Mouse (Mus musculus) adrenal gland (tissue): ENCODE data around the gene AA467197.

Experiments
- intact Hi-C: fragments of 180-260 bp; cut with DNase I; formaldehyde crosslinking; loops from one replicate; pipeline ENCODE4 v1.15.1; 2025

The AA467197 gene

DNA sequence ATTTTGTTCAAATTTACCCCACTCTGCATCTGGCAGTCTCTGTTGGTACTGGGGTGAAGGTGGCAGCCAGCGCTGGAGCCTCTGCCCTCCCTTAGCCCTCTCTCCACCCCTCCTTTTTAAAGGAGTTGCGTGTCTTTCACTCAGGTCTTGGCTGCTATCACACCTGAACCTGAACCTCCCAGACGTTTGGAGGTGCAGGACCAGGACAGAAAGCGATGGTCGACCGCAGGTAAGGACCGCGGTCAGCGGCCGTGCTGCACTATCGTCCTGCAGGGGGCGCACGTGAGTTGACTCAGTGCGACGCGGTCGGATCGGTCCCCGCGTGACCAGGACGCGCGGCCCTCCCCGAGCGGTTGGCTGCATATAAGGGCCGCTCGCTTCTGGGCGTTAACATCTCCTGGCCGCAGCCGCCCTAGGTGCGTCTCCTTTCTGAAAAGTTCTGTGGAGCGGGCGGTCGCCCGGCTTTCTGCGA is 776 bp downstream of the AA467197 start:
- intact Hi-C loops, result loop anchor here (1.0 to 10.0 kb wide), 2 partner anchors 31 to 117 kb away; no protein-coding TSS in a partner anchor

DNA sequence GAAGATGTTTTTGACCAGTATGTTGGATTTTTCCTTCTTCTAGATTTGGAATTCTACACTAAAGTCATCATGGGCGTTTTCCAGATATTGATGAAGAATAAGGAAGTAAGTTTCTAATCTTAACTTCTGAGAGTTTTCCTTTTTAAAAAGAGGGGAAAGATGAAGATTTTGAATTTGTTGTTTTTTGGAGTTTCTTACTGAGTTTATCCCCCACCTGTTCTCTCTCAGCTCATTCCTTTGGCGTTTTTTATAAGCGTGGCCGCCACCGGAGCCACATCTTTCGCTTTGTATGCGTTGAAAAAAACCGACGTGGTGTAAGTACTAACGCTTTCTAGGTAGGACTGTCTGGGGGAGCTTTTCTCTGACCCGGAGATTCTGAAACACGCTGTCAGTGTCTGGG is 1.2 kb downstream of the AA467197 start:
- intact Hi-C loops, result loop anchor here (10.0 kb wide), 1 partner anchor 117 kb away; no protein-coding TSS in a partner anchor

DNA sequence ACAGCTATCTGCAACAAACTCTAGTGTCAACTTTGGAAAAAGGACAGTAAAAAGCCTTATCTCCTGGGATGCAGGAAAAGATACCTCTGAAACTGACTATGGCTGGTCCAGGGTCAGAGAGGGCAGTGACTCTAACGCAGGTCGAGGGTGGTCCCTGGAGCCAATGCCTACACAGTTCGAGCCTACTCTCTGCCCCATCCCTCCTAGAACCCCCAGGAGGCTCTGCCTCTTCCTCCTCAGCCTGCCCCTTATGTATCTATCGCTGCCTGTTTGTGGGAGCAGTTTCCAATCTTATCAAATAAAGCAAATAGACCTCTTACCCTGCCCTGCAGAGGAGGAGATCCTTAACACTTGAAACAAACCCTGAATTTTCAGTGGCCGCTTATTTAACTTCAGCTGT is 1.9 kb downstream of the AA467197 start:
- intact Hi-C loops, result loop anchor here (10.0 kb wide), 1 partner anchor 116 kb away; no protein-coding TSS in a partner anchor

DNA sequence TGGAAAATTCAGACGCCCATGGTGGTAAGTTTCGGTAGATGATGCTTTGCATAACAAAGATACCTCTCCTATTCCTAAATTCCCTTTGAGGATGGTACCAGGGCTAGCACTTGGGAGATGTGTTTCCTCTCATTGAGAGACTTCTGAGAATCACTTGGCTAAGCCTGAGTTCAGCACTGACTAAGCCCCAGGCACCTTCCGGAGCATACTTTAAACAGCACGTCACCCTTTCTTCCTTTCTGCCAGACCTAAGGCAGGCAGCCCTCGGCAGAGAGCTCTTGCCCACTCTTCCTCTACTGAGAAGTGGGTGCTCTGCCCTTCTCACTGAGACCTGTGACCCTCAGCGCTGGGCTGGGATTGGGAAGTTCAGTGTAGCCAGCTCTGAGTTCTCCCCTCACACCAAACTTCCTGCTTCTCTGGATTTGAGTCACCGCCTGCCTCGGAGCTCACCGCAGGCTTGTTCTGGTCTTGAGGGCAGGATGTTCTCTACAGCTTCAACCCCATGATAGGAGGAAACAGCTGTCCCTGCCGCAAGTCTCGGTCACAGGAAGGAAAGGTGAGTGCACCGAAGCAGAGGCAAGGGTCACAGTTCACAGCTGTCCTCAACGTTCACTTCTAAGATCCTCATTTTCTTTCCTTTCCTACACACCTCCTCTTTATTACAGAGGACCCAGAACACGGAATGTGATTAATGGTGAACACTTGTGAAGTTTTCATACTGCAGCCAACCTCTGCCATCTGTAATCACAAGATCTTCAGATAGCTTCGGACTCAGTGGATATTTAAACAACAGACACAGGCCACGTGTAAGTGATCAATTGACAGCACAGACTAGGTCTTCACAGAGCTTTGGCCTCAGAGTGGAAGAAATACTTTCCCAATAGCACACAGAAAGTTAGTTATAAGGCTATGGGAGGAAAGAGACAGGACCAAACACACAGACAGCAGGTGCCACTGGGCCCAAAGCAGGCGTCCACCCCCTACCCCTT is 15.6 kb downstream of the AA467197 start:
- intact Hi-C loops, result no loop called here

DNA sequence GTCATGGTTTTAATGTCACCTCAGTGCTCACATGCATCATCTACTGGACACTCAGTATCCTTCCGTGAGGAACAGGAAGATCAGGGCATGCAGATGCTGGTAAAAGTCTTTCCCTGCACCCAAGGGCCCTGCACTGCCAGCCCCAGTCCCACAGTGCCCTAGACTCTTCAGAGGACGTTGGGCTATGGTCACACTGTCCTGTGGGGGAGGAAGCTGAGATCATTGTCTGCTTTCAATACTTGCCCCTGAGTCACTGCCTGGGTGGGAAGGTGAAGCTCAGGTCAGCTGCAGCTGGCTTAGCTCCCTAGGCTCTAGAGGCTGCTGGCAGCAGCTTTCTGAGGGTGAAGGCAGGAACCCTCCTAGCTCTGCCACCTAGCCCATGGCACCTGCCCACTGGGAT is 19.3 kb downstream of the AA467197 start:
- intact Hi-C loops, result no loop called here

DNA sequence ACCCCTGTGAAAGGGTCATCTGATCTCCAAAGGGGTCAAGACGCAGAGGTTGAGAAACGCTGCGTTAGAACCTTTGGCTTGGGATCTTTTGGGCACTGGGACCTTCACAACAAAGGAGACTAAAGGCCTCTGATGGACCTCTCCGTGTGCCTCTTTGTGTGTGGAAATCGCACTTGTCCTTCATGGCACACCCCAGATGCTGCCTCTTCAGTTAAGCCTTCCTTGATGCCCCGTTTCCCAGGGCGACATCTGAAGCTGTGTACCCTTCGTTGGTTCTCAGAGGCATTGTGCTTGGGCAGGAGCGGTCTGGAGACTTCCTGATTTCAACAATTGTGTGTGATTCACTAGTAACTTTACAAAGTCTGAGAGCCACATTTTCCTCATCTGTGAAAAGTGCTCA is 20.0 kb downstream of the AA467197 start:
- intact Hi-C loops, result no loop called here

DNA sequence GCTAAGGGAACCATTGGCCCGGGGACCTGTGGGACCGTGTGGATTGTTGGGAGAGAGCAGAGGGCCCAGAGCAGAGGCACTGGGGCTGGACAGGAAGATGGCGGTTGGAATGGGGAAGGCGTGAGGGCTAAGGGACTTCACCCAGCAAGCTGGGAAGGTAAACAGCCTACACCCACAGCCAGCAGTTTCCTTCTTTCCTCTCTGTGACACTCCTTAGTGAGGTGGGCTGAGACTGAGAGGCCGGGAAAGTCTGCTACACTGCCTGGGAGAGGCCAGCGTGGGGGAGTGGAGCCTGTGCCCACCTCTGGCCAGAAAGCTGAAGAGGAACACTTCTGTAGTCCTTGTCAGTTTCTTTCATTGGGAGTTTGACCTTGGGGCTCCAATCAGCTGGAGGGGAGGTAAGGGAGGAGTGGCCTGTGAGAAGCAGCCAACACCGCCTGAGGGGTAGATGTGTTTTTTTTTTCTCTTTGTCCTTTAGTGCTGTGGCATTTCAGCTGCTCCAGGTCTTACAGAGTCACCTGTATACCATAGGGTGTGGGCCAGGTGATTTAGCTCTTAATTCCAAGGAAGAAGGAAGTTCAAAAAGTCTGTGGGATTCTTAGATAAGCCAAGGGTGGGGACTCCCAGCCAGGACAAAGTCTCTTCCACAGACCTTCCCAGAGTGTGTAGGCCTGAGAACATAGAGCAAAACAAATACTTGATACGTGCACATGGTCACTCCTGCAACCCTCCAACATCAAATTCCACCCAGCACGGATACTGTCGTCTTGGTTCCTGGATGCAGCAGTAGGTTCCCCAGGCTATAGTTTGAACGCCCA is 21.1 kb downstream of the AA467197 start:
- intact Hi-C loops, result no loop called here

DNA sequence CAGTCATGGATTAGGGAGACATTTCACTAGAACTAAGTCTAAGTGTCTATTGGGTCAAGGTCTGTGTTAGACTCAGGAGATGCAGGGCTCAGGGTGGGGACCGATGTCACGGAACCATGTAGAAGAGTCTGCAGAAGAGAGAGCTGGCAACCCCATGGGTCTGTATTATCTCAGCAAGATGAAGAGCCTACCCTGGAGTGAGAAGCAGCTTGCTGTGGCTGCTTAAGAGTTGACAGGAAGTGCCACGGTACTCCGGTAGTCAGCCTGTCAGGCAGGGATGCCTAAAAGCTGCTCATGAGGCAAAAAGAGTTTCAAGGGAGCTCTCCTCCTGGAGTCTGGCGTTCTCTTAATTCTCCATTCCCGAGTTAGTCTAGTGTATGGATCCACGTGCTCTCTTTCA is 23.0 kb downstream of the AA467197 start:
- intact Hi-C loops, result loop anchor here (10.0 kb wide), 1 partner anchor 95 kb away; no protein-coding TSS in a partner anchor

DNA sequence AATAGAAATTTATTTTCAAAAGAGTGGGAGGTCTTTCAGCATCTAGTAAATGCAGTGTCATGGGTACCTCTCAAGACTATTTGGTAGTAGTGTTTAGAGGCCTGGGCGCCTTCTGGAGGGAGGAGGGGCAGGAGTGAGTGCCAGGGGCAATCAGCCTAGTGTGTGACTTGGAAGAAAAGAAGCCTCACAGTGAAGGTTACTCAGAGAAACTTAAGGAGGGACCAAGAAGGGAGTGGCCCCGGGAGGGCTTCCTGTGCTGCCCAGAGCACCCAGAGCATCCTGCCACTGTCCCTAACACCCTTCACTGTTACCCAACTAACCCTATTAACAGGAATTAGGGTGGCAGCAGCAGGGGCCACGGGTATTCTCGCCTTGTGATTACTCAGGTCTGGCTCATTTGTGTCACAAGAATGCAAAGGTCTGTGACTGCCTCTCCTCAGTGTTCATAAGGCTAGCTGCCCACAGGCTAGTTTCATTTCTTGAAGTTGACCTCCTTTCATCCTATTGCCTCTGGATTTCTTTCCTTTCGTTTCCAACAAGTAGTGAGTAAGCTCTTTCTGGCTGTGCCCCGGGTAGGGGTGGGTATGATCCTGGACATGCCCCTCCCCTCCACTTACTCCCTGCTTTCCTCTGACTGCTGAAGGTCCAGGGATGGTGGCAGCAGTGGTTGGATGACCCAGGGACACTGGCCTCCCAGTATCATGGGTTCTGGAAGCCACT is 28.6 kb downstream of the AA467197 start:
- intact Hi-C loops, result loop anchor here (10.0 kb wide), 1 partner anchor 89 kb away; no protein-coding TSS in a partner anchor

DNA sequence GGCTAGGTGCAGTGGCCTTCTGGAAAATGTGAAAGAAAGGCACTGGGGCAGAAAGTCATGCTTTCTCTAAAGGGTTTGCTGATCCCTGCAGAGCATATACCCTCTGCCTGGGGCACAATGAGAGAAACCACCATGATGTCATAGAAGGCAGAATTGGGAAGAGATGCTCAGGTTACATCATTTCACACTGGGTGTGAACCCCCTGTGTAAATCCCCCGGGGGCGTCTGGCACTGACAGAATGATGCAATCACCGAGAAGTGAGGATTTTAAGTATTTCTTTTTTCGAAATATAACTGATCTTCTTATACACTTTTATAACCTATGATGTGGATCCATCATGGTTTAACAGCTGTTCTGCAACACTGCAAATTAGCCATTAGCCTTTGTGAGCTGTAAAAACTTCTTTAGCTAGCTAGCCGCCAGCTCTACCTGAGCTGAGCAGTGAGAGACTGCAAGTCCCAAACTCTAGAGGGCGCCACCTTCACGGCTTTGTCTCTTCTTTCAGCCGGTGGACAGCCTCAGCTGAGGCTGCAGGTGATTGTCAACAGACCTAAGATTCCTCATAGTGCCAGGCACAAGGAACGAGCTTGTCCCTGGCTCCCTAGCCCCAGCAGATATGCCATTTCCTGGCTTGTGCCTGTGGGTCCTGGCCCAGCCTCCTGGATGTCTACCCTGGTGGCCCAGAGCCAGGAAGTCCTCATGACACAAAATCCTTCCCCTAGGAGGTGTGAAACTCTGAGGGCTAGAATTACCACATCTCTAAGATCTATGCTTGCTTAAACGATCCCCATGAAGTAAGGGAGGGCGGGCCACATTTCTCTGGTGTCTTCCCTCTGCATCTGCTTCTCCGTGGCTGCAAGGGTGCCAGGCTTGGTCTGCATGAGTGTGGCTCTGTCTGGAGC is 29.4 kb downstream of the AA467197 start:
- intact Hi-C loops, result loop anchor here (10.0 kb wide), 1 partner anchor 89 kb away; no protein-coding TSS in a partner anchor

DNA sequence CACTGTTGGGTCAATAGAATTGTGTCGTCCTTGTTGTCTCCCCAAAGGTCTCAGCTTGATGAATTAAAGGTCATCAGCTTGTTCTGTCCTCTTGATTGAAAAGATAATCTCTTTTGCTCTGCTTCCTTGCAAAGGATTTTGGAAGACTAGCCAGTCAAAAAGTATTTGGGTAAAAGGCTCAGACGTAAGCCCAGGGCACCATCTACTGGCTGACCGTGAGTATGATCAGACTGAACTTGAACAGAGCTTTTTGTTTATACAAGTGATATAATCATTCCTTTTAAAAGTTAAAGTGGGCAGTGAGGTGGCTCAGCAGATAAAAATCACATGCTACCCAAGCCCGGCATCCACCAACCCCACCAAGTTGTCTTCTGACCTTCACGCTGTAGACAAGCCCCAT is 31.1 kb downstream of the AA467197 start:
- intact Hi-C loops, result loop anchor here (1.0 to 10.0 kb wide), 2 partner anchors 31 to 87 kb away; no protein-coding TSS in a partner anchor

DNA sequence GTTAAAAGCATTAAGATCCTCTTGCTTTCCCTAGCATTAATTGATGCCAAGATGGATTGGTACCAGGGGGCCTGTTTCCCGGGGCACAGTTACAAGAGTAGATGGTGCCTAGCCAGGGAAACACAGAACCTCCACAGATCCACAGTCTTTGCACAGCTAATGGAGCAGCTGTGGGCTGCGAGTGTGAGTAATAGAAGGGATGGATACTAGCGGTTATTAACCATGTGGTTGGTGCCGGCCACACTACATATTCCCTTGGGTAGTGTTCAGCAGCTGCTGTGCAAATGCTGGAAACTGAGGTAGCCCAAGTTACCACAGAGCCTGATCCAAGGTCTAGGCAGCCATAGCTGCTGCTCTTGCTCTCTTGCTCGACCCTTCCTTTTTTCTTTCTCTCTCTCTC is 34.9 kb downstream of the AA467197 start:
- intact Hi-C loops, result no loop called here

DNA sequence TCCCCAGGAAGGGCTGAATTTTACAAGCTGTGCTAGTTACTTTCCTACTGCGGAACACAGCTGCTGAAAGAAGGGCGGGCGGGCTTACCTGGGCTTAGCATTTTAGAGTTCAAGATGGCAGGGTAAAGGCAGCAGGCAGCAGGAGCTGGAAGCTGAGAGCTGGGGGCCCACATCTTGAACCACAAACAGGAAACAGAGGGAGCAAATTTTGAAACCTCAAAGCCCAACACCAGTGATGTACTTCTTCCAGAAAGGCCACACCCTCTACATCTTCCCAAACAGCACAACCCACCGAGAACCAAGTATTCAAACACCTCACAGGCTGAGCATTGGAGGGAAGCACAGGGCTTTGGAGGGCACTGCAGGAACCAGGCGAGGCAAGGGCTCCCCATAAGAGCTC is 36.1 kb downstream of the AA467197 start:
- intact Hi-C loops, result no loop called here

DNA sequence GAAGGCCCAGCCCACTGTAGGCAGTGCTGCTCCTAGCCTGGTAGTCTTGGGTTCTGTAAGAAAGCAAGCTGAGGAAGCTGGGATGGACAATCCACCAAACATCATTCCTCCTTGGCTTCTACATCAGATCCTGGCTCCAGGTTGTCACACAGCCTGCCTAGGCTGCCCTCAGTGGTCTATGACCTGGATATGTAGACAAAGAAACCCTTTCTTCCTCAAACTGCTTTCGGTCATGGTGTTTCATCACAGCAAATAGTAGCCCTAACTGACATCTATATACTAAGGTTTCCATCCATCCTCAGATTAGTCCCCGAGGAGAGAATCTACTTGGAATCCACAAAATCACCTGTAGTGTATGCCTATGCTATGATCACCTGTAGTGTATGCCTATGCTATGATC is 38.3 kb downstream of the AA467197 start:
- intact Hi-C loops, result no loop called here

DNA sequence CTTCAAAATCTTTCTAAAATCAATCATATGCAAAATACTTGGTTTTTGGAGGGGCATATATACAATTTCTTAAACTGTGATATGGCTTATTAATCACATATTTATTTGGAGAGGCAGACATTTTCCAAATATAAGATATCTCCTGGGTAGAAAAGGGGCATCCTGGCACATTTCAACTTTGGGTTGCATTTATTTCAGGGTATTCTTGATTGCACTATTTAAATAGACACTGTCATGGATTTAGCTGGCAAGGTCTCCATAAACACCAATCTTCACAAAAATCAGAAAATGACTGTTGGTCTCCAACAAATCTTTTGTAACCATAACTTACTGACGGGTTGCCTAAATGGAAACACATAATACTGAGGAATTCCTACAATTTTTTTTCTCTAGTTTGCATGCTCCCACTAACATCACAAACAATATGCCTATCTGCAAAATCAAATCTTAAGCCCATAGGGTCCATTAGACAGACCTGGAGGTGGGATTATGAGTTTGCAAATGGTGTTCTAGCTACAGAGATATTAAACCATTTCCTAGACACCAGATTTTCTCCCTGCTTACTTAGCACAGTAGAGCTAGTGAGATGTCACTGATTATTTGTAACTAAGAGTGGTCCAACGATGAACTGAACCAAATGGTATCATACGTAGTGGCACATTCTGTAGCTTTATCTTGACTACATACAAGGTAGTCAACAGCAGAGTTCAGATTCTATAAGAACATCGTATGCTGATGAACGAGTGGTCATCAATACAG is 44.8 kb downstream of the AA467197 start:
- intact Hi-C loops, result no loop called here

DNA sequence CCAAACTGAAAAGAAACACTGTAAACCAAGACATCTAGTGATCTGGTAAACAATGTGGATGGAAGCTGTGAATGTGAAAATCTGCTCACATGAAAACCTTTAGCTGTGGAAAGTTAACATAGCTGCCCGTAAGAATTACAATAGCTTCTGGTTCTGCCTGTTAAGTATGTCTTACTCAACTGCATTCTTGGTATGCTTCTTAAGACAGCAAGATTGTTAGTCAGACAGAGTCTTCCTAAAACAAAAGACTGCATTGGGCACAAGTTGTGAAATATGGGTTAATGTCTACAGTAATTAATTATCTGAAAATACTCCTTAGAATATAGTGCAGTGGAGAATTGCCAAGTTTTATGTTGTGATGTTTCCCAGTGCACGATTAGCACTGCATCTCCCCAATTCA is 45.7 kb downstream of the AA467197 start:
- intact Hi-C loops, result no loop called here

DNA sequence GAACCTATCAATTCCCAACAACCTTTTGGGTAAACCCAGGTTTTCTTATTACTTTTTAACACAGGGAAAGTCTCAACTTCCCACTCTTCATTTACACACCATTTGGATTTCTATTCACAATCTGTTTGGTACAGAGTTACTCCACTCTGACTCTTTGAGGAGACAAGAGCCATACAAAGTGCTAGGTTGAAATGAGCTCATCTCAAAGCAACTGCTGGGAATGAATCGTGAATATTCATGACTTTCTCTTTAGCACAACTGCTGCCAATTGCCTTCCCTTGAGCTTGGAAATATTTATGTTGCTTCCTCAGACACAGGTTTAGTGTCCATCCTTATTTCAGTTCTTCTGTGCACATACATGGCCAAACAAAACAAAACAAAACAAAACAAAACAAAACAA is 46.9 kb downstream of the AA467197 start:
- intact Hi-C loops, result no loop called here

DNA sequence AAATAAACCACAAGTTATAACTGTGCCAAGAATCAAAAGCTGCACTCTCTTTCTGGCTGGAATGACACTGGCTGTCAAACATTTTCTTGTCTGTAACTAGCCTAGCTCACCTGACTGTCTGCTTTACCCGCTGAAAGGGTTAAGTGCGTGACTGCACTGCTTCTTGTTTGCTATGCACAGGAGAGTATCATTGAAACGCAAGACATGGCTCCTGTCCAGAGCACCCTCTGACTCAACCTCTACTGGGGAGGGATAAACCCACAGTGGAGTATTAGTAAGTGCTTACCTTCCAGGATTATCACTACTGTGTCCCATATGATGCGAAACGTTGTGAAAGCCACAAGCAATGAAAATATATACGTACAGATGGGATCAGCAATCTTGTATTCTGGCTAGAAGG is 49.9 kb downstream of the AA467197 start:
- intact Hi-C loops, result no loop called here
